Mouse (Mus musculus): ENCODE data around the gene Litaf.
"Not testable (repeated sequence)": the region's sequence is repeated elsewhere in the genome, so short reads cannot be mapped to it uniquely, and the experiment has no call there.

Gene Litaf

GRCm38 (mm10) chr16:10992090-10993031, 73.6 kb downstream of the Litaf start:
- no peak for DNase-seq (ENCODE audit: low read depth, low spot score)

- no peak for DNase-seq (ENCODE audit: low read depth, low spot score)
Observed at GRCm38 (mm10) chr16:10991737-10992089, 74.2 kb downstream of the Litaf start.

GRCm38 (mm10) chr16:10990763-10991162, 75.2 kb downstream of the Litaf start:
- DNase-seq (ENCODE audit: low read depth, low spot score): no peak

- no peak for DNase-seq (ENCODE audit: low read depth, low spot score)
Observed at GRCm38 (mm10) chr16:10989896-10990295, 76.1 kb downstream of the Litaf start.

- DNase-seq (ENCODE audit: low read depth, low spot score): no peak
Observed at GRCm38 (mm10) chr16:10989361-10989760, 76.6 kb downstream of the Litaf start.

DNA sequence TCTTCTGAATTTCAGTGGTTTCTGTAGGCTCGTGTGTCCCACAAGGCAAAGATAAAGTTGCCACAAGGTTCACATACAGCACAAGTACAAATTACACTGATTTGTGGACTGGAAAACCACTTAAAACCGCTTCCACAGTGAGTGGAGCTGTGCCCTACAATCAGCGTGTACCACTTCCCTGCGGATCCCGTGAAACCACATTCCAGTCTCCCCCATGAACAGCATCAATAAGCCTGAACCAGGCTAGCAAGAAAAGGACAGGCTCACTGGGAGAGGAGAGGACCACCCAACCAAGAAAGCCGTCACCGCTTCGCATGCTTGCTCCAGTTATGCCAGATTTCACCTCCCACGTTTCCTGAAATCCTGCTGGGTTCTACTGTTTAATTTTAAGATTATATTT, 77.7 kb downstream of the Litaf start:
- no peak for DNase-seq (ENCODE audit: low read depth, low spot score)

DNA sequence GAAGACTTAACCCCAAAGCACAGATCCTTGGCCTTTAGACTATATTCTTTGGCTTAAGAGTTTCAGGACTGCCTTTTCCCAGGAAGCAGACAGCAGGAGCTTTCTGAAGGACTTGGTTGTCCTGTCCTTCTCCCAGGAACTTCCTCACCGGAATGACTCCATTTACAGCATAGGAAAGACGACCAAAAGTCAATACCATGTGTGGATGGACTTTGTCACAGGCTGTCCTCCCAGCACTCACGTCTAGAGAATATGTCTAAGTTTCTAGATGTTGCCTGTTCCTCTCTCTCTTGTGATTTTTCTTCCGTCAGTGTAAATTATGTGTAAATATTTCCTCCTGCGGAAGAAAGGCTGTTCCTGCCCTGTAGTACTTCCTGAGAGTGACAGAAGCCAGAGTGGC, 81.4 kb downstream of the Litaf start:
- no peak for DNase-seq (ENCODE audit: low read depth, low spot score)

- DNase-seq (ENCODE audit: low read depth, low spot score): no peak
Observed at GRCm38 (mm10) chr16:10981493-10982070, 84.4 kb downstream of the Litaf start.

GRCm38 (mm10) chr16:10979064-10979803, 86.7 kb downstream of the Litaf start:
- no peak for DNase-seq (ENCODE audit: low read depth, low spot score)

DNA sequence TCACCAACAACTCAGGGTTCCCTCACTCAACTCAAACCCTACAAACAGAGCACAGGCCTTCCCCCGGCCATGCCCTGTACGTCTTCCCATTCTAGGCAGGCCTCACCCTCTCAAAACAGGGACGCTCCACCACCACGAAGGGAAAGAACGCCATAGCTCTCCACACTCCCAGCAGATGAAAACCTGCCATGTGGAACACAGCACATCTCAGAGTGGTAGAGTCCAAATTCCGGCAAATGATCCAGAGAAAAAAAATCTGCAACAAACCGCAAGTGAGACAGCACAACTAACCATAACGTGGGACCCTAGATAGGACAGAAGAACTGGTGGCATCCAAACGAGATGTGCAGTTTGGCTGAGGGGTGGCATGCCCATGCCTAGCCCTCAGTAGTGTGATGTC, 88.1 kb downstream of the Litaf start:
- DNase-seq (ENCODE audit: low read depth, low spot score): no peak

- no peak for DNase-seq (ENCODE audit: low read depth, low spot score)
Observed at GRCm38 (mm10) chr16:10976202-10976631, 89.7 kb downstream of the Litaf start.

DNA sequence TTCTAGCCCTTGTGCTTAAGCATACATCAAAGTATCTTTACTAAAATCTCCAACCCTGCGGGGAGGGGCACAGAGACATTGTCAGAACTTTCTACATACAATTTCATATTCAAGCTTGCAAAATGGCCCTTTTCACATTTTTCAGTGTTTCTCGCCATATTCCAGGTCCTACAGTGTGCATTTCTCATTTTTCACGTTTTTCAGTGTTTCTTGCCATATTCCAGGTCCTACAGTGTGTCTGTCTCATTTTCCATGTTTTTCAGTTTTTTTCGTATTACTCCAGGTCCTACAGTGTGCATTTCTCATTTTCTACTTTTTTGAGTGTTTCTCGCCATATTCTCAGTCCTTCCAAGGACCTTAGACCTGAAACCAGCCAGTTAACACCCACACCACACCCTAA, 91.0 kb downstream of the Litaf start:
- peak; percentile 30 for DNase-seq (ENCODE audit: low read depth, low spot score)

GRCm38 (mm10) chr16:10974037-10974446, 91.9 kb downstream of the Litaf start:
- no peak for DNase-seq (ENCODE audit: low read depth, low spot score)

DNA sequence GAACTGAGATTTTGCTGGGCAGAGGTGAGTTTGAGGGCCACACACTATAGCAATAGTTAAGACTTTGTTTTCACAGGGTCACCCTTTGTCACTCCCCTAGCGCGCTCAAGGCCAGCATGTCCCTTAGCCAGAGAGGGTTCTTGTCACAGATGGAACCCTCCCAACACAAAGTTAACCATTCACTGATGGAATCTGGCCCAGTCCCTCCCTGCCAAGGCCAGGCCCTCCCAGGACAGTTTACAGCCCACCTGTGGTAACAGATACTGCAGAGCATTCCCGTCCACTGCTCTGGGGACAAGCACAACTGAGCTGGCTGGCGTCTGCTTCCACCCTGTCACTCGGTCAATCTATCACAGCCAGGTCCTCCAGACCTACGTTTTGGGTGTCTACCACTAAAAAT, 93.7 kb downstream of the Litaf start:
- DNase-seq (ENCODE audit: low read depth, low spot score): no peak

DNA sequence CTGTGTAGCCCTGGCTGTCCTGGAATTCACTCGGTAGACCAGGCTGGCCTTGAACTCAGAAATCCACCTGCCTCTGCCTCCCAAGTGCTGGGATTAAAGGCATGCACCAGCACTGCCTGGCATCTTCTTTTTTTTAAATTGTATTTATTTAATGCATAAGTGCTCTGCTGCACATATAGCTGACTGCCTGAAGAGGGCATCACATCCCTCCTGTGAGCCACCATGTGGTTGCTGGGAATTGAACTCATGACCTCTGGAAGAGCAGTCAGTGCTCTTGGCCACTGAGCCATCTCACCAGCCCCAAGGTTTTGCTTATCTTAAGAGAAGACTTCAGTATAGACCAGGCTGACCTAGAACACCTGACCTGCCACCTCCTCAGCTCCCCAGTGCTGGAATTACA, 96.0 kb downstream of the Litaf start:
- DNase-seq (ENCODE audit: low read depth, low spot score): not testable (repeated sequence)

- DNase-seq (ENCODE audit: low read depth, low spot score): no peak
Observed at GRCm38 (mm10) chr16:10969342-10969741, 96.6 kb downstream of the Litaf start.

DNA sequence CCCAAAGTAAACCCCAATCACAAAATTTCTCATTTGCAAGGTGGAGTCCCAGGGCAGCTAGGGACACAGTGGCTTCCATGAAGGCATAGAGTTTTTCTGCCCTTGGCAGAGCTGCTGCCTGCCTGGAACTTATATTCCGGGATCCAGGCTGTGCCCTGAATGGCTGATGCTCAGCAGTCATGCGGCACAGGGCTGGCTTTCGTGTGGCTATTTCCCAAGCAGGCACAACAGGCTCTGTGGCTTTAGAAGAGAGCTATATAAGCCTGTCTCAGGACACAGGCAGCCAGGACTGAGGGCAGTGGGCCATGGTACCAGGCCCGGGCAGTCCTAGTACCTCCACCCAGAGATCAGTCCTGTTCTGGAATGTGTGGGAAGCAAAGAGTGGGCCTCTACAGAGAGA, 97.7 kb downstream of the Litaf start:
- DNase-seq (ENCODE audit: low read depth, low spot score): no peak

DNA sequence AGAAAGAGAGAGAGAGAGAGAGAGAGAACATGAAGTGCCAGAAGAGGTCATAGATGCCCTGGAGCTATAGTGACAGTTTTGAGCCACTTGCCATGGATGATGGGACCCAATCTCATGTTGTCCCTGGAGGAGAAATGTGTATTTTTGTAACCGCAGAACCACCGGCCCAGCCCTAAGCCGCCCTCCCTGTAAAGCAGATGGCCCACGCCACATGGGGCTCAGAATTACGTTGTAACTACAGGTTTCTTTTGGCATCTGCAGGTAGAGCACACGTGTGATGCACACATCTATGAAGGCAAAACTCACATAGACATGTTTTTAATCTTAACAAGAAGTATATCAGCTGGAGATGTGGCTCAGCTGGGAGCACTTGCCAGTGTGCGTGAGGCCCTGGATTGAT, 98.2 kb downstream of the Litaf start:
- DNase-seq (ENCODE audit: low read depth, low spot score): no peak

DNA sequence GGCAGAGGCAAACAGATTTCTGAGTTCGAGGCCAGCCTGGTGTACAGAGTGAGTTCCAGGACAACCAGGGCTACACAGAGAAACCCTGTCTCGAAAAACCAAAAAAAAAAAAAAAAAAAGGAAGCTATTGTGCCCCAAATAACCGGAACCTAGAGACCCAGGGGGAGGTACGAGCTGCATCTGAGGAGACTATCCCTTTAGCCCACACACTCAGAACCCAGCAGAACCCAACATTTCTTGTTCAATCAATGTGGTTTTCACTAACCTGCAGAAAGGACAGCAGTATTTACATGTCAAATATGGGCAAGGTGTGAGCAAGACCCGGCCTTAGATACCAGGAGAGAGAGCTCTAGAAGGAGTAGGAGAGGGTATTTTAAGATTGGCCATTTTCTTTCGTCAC, 98.9 kb downstream of the Litaf start:
- DNase-seq (ENCODE audit: low read depth, low spot score): no peak

DNA sequence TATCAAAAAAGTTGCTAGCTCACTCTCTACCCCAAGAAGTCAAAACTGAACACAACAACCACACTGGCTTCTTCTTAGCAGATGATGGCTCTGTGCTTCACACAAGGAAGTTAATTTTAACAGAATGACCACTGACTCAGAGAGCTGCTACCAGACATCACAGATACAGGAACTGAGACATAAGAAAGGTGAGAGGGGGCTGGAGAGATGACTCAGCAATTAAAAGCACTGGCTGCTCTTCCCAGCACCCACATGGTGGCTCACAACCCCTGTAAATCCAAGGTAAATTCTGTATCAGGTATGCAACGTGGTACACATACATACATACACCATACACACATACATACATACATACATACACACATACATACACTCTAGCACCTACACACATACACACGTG, 100.9 kb downstream of the Litaf start:
- no peak for DNase-seq (ENCODE audit: low read depth, low spot score)

DNA sequence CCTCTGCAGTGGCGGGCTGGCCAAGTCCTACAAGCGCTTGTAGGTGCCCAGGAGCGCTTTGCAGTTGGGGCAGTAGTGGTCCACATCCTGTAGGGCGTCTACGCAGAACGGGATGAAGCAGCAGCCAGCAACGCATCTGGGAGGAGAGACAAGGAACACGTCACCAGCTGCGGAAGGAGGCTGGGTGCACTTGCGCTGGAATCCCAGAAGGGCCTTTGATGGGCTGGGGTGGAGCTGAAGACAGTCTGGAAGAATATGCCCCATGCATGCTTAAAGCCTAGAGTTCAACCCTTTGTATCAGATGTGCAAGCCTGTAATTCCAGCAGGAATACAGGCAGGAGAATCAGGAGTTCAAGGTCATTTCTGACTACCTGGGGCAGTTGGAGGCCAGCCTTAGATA, 105.0 kb downstream of the Litaf start:
- DNase-seq (ENCODE audit: low read depth, low spot score): no peak

DNA sequence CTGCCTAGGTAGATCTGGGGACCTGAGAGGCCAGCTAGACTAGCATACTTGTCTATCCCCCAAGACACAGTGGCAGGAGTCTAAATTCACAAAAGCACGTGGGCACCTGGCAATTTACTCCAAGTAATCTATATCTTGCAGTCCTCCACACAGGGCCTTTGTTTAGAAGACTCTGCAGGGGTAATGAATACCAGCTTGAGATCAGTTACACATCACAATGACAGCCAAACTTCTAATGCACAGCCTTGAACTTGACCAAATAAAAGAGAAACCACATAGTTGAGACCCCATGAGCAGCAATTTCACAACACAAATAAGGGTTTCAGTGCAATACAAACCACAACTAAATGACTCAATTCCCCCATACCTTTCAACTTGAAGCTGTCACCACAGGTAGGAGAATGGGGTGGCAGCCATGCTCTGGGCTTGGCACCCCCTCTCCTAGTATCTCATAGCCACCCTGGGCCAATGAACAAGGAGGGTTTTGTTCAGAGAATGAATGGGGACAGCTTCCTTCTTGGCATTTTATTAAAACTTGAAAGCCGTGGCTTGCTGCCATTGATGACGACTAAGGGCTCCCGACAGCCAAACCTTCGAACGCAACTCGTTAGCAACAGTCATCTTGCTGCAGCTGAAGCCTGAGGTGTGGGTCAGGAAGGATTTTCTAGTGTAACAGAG, 107.1 kb downstream of the Litaf start:
- no peak for DNase-seq (ENCODE audit: low read depth, low spot score)

Data from c-Kit-negative CD71-positive TER-119-positive erythroid progenitor cells, embryonic 14.5 days (primary cell).